Mouse (Mus musculus): ENCODE results near the gene Sh3d21.
"Not testable (repeated sequence)": the region's sequence is repeated elsewhere in the genome, so short reads cannot be mapped to it uniquely, and the experiment has no call there.

The Sh3d21 gene

DNA sequence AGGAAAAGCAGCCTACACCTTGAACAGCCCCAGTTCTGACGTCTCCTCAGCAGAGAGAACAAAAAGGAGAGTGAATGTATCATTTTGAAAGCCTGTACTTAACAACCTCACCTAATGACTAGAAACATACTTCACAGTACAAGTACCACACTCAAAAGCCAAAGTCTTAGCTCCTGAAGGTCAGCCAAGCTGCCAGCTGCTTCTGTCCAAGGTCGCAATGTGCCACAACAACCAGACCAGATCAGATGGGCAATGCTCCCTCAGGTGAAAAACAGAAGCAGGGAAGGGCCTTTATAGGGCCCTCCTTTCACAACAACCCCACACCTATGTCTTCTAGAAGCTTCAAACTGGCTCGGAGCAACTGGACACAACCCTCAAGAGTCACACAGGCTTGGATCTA, 2.8 kb upstream of the Sh3d21 start:
- no peak for DNase-seq

DNA sequence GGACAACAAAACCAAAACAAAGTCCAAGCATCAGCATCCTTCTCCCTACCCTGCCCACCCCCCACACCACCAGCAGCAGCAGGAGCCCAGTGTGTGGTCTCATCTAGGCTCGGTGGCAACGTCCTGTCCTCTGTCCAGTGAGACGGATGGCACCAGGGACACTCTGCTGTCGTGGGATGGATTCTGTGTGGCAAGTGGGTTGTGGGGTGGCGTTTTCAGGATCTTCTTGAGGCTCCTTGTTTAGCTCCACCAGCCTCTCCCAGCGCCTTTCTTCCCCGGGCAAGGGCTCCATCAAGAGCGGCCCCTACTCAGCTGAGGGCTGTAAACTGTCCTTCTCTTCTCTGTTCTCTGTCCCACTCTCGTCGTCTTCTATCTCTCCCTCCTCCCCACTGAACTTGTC, 1.8 kb upstream of the Sh3d21 start:
- DNase-seq: not testable (repeated sequence)

DNA sequence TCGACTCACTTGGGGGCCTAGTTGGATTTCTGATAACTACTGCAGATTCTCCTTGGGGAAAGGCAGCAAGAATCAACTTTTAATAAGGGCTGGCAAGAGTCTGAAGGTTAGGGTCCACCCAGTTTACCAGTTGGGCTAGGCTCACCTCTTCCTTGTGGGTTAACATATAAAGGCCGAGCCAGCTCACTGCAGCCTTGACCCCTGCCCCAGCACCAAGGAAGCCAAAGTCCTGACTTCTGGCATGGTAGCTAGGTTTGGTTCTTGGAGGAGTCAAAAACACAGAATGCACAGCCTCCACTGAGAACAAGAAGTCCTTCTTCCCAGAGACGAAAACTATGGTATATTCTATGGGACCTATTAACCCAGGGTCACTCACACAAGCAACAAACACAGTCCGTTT, 394 bp upstream of the Sh3d21 start:
- no peak for DNase-seq

DNA sequence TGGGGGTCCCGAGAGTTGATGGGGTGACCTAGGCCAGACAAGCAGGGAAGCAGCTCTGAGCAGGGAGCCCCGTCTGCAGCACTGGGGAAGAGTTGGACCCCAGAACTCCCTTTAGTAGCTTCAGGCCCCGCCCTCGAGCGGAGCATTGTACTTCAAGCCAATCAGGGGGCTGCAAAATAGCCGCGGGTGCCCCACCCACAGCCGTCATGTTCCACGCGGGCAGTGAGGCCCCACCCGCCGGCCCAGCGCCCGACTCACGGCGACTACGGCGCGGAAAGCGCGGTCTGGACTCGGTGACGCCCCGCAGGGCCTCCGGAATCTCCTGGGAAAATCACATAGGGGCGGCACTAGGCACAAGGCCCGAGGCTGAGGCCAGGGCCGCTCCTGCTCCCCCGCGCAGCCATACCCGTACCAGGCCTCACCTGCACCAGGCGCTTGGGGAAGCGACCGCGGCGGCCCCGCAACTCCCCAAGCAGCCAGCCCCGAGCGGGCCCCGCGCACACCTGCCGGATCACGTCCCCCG, 686 bp downstream of the Sh3d21 start:
- peak; percentile 90 for DNase-seq

DNA sequence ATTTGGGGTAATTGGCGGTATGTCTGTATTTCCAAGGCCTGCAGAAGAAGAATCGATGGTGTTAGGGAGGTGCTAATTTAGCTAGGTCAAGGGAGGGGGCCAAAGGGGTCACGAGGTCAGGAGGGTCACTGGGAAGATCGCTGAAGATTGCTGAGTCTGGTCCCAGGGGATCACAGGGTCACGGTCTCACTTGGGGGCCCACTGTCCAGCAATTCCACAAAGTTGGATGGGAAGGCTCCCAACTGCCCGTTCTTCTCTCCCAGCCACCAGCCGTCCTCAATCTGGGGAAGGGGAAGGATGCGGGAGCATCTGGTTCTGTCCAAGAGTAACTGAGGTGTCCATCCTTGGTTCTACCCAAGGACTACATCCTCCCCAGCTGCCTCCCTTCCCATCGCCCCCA, 1.3 kb downstream of the Sh3d21 start:
- no peak for DNase-seq

DNA sequence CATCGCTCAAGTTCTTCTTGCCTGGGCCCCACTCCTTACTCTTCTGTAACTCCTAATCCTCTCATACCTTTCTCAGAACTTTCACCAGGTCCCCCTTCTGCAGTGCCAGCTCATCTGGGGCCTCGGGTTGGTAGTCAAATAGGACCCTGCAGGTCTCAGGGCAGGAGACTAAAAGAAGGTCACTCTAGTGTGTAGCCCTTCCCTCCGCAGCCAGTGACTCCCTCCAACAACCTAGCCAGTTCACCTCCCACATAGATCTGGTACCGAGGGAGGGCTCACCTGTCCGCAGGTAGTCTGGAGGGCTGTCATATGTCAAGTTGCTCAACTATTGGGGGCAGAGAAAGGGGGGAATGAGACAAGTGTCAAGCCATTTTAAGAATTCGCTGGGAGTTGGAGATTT, 1.8 kb downstream of the Sh3d21 start:
- no peak for DNase-seq

DNA sequence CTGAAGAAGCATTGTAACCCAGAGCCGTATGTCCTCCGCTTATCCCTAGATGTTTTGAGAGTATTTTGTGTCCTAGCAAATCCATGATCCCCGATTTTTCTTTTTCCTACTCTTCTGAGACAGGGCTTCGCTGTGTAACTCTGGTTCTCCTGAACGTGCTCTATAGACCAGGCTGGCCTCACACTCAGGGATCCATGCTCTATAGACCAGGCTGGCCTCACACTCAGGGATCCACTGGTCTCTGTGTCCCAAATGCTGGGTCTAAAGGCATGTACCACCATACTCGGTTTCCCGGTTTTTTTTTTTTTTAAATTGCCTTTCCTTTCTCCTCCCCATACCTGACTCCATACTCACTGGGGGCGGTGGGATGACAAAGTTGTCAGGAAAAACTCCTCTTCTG, 2.3 kb downstream of the Sh3d21 start:
- DNase-seq: no peak

DNA sequence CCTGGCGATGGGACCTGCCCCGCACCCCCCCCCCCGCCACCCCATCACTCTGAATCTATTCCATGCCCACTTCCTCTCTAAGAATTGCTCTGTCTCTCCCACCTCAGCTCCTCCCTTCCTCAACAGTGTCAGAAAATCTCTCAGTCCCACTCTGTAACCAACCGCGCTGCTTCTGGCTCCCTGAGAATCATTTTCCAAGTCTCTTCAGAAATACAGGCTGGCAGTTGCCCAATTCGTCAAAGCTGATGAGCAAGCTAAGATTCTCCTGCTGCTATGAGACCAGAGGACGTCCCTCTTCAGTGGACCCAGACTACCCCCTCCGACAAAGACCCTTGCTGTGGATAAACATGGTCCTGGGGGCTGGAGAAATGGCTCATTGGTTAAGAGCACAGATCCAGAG, 3.8 kb downstream of the Sh3d21 start:
- no peak for DNase-seq

DNA sequence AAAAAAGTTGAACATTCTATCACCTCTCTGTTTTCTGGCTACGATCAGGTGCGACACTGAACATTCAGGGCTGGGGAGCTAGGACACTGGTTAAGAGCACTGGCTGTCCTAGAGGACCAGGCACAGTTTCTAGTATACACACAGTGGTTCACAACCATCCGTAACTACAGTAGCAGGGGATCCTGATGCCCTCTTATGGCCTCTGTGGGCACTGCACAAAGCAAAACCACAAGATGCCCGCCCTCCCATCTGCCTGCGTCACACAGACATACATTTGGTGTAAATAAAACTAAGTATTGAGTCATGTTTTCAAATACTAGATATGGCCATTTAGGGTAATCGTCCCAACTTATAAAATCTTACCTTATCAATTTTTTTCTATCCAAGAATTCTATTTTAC, 5.7 kb downstream of the Sh3d21 start:
- no peak for DNase-seq

DNA sequence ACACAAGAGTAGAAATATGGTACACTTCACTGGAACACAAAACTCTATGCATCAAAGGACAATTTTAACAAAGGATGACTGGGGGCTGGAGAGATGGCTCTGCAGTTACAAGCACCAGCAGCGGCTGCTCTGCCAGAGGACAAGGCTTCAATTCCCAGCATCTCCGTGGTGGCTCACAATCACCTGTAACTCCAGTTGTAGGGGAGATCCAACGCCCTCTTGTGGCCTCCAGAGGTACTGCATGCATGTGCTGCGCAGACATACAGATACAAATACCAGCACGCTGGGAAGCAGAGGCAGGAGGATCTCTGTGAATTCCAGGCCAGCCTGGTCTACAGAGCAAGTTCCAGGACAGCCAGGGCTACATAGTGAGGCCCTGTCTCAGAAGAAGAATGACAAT, 6.7 kb downstream of the Sh3d21 start:
- DNase-seq: no peak

DNA sequence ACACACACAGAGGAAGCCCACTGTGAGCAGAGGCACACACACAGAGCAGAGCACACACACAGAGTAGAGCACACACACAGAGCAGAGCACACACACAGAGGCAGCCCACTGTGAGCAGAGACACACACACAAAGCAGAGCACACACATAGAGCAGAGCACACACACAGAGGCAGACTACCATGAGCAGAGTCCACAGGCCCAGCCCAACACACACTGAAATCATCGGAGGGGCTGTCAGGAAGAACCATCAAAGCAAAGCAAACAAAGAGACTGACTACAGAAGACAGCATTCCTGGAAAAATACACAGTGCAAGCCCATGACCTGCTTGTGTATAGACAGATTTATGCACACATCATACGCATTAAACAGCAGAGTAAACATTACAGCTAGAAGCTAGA, 7.4 kb downstream of the Sh3d21 start:
- no peak for DNase-seq

DNA sequence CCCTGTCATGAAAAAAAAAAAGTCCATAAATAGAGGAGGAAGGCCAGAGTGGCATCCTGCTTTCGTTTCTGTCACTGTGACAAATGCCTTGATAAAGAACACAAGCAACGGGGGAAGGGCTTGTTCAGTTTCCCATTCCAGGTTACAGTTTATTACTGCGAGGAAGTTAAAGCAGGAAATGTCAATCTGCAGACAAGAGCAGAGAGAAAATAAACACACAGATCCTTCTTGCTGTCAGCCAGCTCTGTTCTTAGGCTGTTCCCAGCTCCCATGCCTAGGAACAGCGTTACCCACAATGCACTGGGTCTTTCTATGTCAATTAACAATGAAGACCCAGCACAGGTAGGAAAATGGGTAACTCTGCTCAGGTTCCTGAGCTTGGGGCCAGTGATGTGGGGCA, 8.1 kb downstream of the Sh3d21 start:
- DNase-seq: no peak

DNA sequence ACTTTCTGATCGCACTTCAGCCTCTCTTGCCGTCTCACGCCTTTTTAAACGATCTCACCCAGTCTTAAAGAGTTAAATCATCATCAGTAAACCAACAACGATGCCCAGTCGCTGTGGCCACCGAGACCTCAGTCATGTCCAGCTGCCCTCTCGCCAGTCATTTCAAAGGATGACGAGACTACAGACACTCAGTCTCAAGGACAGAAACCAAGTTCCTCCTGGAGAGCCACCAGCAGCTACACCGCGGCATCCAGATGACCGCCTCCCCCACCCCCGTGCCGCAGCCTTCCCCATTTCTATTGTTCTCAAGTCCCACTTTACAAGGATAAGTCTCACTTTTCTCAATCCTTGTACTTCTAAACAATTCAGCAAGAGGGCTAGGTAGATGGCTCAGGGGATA, 10.4 kb downstream of the Sh3d21 start:
- no peak for DNase-seq

DNA sequence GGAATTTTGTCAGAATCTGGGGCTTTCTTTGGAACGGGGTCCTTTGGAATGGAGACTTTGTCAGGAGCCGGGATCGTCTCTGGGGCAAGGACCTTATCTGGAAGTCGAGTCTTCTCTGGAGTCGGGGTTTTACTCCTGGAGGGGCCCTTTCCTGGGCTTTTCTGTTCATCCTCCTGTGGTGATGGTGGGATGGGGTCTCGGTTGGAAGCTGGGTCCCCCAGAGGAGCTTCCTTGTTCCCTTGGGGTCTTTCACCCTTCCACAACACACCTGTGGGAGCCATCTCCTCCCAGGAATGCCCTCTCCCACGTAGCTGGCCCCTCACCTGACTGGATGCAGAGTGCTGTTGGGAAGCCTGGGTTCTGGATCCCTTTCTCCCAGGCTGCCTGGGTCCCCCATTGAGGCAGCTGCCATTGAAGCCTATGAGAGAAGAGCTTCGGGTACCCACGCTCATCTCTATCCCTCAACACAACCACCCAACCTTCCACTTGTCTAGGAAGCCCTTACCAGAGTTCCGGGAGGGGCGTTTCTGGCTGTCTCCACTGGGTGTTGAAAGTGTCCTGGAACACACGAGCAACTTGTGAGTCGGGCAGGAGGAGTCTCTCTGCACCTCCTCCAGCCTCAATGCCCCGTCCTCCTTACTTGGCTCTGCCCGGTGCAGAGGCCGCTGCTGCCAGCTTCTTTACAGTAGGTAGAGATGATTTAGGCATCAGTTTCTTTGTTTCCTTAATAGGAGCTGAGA, 11.4 kb downstream of the Sh3d21 start:
- DNase-seq: no peak

DNA sequence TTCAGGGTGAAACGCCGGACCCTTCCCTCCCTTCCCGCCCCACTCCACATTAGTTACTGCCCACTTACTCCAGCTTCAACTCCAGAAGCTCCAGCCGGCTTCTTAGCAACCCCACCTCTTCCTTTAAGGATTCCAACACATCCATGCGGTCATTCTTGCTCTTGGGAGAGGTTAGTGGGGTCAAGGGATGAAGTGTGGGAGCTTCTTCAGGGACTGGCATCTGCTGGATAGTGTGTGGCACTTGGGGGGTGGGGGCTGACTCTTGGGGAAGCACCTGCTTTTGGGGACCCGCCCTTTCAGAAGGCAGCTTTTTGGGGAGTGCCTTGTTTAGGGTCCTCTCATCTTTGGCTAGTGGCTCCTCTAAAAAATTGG, 12.4 kb downstream of the Sh3d21 start:
- no peak for DNase-seq

DNA sequence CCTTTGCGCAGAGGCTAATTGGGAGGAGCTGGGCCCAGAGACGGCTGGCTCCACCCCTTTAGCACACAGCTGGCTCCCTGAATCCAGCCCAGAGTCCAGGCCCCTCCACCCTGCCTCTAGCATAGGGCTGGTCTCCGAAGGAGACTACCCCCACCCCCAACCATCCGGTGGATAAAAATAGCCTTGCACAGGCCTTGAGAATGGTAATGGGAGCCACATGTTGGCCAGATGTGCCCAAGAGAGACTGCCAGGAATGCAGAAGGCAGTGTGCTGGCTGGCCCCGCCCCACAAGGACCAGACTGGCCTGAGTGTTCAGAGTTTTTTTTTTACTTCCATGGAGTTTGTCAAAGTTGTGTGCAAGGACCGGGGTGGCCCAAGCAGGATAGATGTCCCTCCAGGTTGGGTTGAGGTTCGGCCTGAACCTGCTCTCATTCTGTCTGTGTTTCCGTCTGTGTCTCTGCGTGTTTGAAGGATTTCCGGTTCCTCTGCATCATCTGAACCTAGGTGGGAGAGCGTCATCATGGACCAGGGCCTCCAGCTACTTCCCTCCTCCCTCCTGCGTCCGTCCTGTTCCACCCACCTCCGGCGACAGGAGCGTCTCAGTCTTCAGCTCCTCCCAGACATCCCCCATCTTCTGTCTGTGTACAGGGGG, 12.9 kb downstream of the Sh3d21 start:
- peak; percentile 95 for DNase-seq

DNA sequence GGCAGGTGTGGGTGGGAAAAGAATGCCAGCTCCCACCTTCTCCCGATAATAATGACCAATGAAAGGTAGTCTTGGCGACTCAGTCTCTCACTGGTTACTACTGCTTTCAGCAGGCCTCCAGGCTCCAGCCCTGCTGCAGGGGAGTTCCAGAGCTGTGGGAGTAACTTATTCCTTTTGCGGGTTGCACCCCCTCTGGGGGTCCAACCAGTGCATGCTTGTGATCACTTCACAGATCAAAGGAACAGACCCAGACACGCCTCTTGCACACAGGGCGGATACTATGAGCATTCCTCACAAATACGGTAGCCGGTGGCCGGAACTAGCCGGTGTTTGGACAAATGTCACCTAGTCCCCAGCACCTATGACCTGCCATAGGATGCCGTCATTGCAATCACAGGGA, 13.5 kb downstream of the Sh3d21 start:
- no peak for DNase-seq

DNA sequence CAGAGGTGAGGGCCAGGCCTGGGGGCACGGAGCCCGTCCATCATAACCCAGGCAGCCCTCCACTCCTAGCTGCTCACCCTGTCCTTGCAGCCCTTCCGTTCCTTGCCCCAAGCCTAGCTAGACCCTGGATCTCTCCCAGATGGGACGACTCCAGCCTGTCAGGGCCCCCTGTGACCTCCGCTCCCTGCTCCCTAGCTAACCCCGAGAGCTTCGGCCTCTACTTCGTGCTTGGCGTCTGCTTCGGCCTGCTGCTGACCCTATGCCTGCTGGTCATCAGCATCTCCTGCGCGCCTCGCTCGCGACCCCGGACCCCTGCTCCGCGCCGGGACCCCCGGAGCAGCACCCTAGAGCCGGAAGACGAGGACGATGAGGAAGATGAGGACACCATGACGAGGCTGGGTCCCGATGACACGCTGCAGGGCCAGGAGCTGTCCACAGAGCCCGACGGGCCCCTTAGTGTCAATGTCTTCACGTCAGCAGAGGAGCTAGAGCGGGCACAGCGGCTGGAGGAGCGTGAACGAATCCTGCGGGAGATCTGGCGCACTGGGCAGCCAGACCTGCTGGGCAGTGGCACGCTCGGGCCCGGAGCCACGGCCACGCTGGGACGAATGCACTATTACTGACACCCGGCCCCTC, 14.1 kb downstream of the Sh3d21 start:
- DNase-seq: no peak

DNA sequence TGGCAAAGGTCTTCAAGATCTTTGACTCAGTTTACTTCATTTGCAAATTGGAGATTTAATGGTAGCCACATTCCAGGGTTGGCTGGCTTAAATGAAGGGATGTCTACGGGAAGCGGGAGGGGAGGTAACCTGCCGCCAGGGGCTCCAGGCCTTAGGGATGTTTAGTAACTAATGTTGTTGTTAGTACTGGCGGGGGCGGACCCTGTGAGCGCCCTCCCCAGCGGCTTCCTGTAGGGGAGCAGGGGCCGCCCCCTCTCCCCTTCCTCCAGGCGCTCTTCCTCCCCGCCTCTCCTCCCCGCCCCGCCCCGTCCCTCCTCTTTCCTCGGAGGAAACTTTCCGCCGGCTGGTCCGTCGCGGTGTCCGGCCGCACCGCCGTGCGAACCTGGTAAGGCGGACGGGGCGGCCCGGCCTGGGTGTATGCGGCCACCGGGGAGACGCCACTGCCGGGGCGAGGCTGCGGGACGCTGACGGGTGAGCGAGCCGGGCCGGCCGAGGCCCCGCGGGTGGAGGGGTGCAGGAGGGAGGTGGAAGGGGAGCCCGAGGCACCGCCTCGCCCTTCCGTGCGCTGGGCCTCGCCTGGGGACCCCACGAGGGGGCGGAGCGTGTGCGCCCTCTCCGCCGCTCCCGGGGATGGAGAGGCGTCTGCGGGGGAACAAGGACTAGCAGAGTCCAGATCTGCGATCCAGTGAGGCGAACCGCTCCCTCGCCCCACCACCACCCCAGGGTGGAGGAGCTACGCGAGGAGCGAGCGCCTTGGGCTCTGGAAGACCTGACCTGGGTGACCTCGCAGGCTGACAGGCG, 14.9 kb downstream of the Sh3d21 start:
- peak; percentile 83 for DNase-seq

DNA sequence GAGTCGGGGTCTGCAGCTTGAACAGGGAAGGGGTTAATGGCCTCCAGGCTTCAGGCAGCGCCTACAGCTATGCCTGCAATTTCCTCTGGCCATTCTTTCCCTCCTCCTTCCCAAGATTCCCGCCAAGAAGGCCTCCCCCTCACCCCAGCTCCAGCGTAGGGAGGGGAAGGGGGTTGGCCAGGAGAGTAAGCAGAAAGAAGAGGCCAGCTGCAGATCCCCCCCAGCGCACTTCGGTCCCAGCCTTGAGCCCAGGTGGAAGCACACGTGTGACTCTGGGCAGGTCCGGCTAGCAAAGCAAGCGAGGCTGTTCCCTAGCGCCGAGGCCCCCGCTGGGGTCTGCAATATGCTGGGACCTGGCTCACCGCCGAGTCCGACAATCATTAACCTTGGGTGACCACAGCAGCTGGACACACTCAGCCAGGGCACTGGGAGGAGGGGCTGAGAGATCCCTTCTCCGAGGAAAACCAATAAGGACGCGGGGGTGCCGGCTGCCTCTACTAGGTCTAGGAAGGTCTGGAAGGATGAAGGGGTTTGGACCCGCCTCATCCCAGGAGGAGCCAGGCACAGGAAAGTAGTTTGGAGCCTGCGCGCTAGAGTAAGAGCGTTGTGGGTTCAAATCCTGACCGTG, 15.6 kb downstream of the Sh3d21 start, which contains the start of gene Eva1b:
Gene Eva1b, plus strand, starts transcription at position 212 of the 628 bp plus-strand sequence.
- DNase-seq: peak; percentile 86

DNA sequence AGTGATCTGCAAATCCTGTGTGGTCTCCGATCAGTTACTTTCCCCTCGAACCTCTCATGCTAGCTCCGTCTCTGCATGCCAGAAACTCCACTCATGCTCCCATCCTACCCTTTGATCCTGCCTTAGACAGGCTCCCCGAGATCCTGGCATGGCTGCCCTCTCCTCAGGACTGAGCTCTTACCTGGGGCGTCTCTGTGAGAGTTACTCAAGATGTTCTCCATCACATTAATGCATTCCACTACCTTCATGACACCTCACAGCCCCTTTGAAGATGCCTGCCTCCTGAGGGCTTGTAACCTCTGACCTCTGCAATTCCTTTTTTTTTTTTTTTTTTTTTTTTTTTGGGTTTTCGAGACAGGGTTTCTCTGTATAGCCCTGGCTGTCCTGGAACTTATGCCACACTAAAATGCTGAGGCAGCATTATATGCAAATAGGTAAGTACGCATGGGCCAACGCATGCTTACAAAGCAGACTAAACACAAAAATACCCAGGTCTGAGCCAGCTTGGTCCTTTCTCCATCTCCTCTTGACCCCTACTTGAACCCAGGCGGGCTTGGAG, 16.2 kb downstream of the Sh3d21 start:
- no peak for DNase-seq

DNA sequence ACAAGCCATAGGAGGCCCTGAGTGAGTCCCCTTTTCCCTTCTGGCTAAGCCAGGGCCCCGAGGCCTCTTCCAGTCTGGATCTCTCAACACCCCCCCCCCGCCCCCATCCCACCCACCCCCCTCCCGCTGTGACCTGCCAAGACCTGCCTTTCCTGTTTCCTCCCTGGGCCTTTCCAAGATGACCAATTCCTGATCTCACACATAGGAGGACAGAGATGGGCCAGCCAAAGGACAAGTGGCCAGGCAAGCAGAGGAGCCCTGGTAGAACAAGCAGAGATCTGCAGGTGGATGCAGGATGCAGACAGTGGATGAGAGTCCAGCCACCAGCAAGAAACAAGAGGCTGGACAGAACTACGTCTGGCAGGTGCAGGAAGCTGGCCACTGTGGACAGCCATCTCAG, 17.9 kb downstream of the Sh3d21 start:
- DNase-seq: no peak
